ENCODE assay signal across 12 mouse cellular contexts in the genomic region with DNA sequence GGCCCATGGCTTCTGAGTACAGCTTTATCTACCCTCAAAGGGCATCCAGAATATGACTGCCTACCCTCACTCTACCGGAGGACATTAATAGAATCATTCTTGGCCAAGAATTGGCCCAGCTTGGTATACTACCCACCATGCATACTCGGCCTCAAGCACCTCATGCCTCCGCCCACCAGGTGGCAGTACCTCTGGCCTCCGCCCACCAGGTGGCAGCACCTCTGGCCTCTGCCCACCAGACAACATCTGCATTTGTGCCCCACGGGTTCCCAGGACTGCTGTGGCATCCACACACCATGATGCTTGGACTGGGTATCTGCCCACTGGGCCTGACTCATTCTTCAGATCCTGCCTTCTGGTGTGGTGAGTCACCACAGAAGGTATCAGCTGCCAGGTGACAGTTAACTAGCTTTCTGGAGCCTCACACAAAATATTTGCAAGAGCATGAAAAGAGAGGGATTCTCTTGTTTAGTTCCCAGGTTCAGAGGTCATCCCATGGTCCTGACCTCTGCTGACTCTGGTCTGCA.
DNase-seq lines count a peak whose midpoint lies in the region; ATAC-seq and TF ChIP-seq lines count a peak whose summit lies in the region.
"Had no signal": no experiment of that assay in that cellular context is flagged by ENCODE, and none has a peak within 500 bp of the region (broad histone marks: within the 10 kb centered on the region; RNA-seq: fewer than 3 reads in every experiment).

No protein-coding gene starts in this region.

- H3K4me2 ChIP-seq in forebrain, postnatal 0 days (ENCODE audit: low read depth), result no peak overlapping the region
- no peak overlapping the region for H3K4me2 ChIP-seq in forebrain, embryonic 16.5 days (ENCODE audit: low read length)
- no peak overlapping the region for H3K4me2 ChIP-seq in CH12.LX (ENCODE audit: insufficient read depth, low read depth, poor library complexity, severe bottlenecking)
- H3K4me2 ChIP-seq: forebrain, embryonic 15.5 days; heart, embryonic 13.5 days had no signal

- peak; percentile 5 for TF ChIP-seq RAD21 in CH12.LX (IDR thresholded peaks at IDR 0.05; ENCODE audit: low read depth, low read length)

- no peak for ATAC-seq in forebrain, postnatal 0 days
- ATAC-seq in forebrain, embryonic 16.5 days, result no peak
- ATAC-seq: forebrain, embryonic 15.5 days had no signal

- no peaks in the 10 kb centered on the region for H3K36me3 ChIP-seq in forebrain, postnatal 0 days (ENCODE audit: insufficient read depth)
- H3K36me3 ChIP-seq in forebrain, embryonic 16.5 days (ENCODE audit: control insufficient read depth, insufficient read depth), result no peaks in the 10 kb centered on the region
- no peaks in the 10 kb centered on the region for H3K36me3 ChIP-seq in CH12.LX (replicated peaks in 1 of 2; ENCODE audit: control insufficient read depth in 1 of 2, insufficient read depth in 1 of 2, low read length in 1 of 2)
- H3K36me3 ChIP-seq: forebrain, embryonic 15.5 days; G1E; heart, embryonic 13.5 days had no signal

- no peak overlapping the region for H3K9ac ChIP-seq in forebrain, postnatal 0 days
- H3K9ac ChIP-seq in forebrain, embryonic 16.5 days (replicated peaks; ENCODE audit: low read depth, low read length), result no peak overlapping the region
- H3K9ac ChIP-seq in CH12.LX (ENCODE audit: insufficient read depth, low read depth), result no peak overlapping the region
- H3K9ac ChIP-seq: forebrain, embryonic 15.5 days; heart, embryonic 13.5 days had no signal

- no peak for DNase-seq in forebrain, postnatal 0 days
- no peak for DNase-seq in lung, adult 2 months
- DNase-seq in lung, postnatal 14 days, result no peak
- no peak for DNase-seq in CH12.LX (ENCODE audit: extremely low read depth)
- peak; percentile 55 for DNase-seq in induced T-regulatory cell, adult 2 months (ENCODE audit: low read depth)
- no peak for DNase-seq in ovary, postnatal 10 days (ENCODE audit: low spot score)
- no peak for DNase-seq in heart, adult 18-20 months
- DNase-seq: kidney, postnatal 25 days had no signal

- no peaks in the 10 kb centered on the region for H3K79me2 ChIP-seq in CH12.LX (replicated peaks; ENCODE audit: control insufficient read depth, extremely low read depth, insufficient read depth, poor library complexity, severe bottlenecking)

- TF ChIP-seq CTCF in forebrain, postnatal 0 days (IDR thresholded peaks at IDR 0.05; ENCODE audit: low read depth), result peak; percentile 53
- TF ChIP-seq CTCF in lung, adult 2 months (IDR thresholded peaks at IDR 0.05; ENCODE audit: insufficient read depth, low read length), result 0 out of 2 replicates have a peak, but pooled peaks have one; percentile 21
- peak in 1 of 2 experiments; percentile 86; a peak in 2 of 4 replicates for TF ChIP-seq CTCF in CH12.LX (conservative IDR thresholded peaks at IDR 0.05 in 1 of 2, IDR thresholded peaks at IDR 0.05 in 1 of 2; ENCODE audit: low read depth in 2 of 2, low read length in 2 of 2)

- H3K4me1 ChIP-seq in forebrain, postnatal 0 days (ENCODE audit: insufficient read depth), result peaks cover 3% of the 10 kb centered on the region; the same call in 1 of the 2 replicates
- peaks cover 6% of the 10 kb centered on the region for H3K4me1 ChIP-seq in forebrain, embryonic 16.5 days (replicated peaks; ENCODE audit: control insufficient read depth, insufficient read depth, low read length)
- H3K4me1 ChIP-seq in lung, adult 2 months (ENCODE audit: control insufficient read depth, insufficient read depth, low read length), result no peaks in the 10 kb centered on the region
- peaks cover 4 to 7% of the 10 kb centered on the region in 2 experiments; a peak in 3 of 4 replicates for H3K4me1 ChIP-seq in CH12.LX (ENCODE audit: control insufficient read depth in 1 of 2, insufficient read depth in 2 of 2)
- H3K4me1 ChIP-seq: heart, embryonic 13.5 days had no signal

- no peak overlapping the region for H3K4me3 ChIP-seq in forebrain, postnatal 0 days (ENCODE audit: low read depth, low read length)
- no peak overlapping the region for H3K4me3 ChIP-seq in forebrain, embryonic 16.5 days (replicated peaks; ENCODE audit: low read length)
- no peak overlapping the region for H3K4me3 ChIP-seq in lung, adult 2 months (replicated peaks; ENCODE audit: extremely low read depth, low read depth, low read length)
- no peak overlapping the region for H3K4me3 ChIP-seq in CH12.LX (replicated peaks in 1 of 3; ENCODE audit: low read depth in 2 of 3, low read length in 2 of 3, poor library complexity in 1 of 3)
- H3K4me3 ChIP-seq: forebrain, embryonic 15.5 days; heart, embryonic 13.5 days had no signal

- in situ Hi-C loops in CH12.LX (cut with MboI; ENCODE audit: low pct_ligation_motif_present, low pct_unique_long_range_greater_than_20kb, low sequenced_read_pairs), result no loop called here

- TF ChIP-seq EP300 in CH12.LX (IDR thresholded peaks at IDR 0.05; ENCODE audit: low read length), result no peak

- TF ChIP-seq POLR2A in lung, adult 2 months (IDR thresholded peaks at IDR 0.05; ENCODE audit: borderline replicate concordance, extremely low read depth, low read depth, low read length), result no peak
- no peak for TF ChIP-seq POLR2A in CH12.LX (IDR thresholded peaks at IDR 0.05; ENCODE audit: low read depth, low read length)

- no peaks in the 10 kb centered on the region for H3K27me3 ChIP-seq in forebrain, postnatal 0 days (ENCODE audit: insufficient read depth, low read length)
- no peaks in the 10 kb centered on the region for H3K27me3 ChIP-seq in forebrain, embryonic 16.5 days (replicated peaks; ENCODE audit: control insufficient read depth, insufficient read depth, low read length)
- no peaks in the 10 kb centered on the region for H3K27me3 ChIP-seq in CH12.LX (replicated peaks)
- H3K27me3 ChIP-seq: forebrain, embryonic 15.5 days had no signal

- no peaks in the 10 kb centered on the region for H3K9me3 ChIP-seq in forebrain, postnatal 0 days (ENCODE audit: low read length)
- H3K9me3 ChIP-seq in forebrain, embryonic 16.5 days (ENCODE audit: control insufficient read depth, low read length), result no peaks in the 10 kb centered on the region; the same call in 1 of the 2 replicates
- H3K9me3 ChIP-seq in CH12.LX (replicated peaks; ENCODE audit: low read length), result peaks cover 24% of the 10 kb centered on the region
- H3K9me3 ChIP-seq: forebrain, embryonic 15.5 days had no signal

- no peak overlapping the region for H3K27ac ChIP-seq in forebrain, postnatal 0 days (ENCODE audit: low read depth, low read length)
- no peak overlapping the region for H3K27ac ChIP-seq in forebrain, embryonic 16.5 days (ENCODE audit: low read length)
- no peak overlapping the region for H3K27ac ChIP-seq in CH12.LX (ENCODE audit: insufficient read depth, low read depth)
- H3K27ac ChIP-seq: forebrain, embryonic 15.5 days; heart, embryonic 13.5 days had no signal

- dilution Hi-C loops in CH12.LX (cut with MboI; ENCODE audit: extremely low pct_ligation_motif_present, extremely low pct_unique_long_range_greater_than_20kb, low sequenced_read_pairs), result no loop called here

- WGBS in forebrain, postnatal 0 days, result 97% methylated on average over 5 of the region's 5 CpGs
- WGBS in forebrain, embryonic 16.5 days, result 90% methylated on average over 5 of the region's 5 CpGs
- WGBS in lung, adult 2 months, result 93% methylated on average over 5 of the region's 5 CpGs

TF ChIP-seq in CH12.LX, 34 proteins besides CTCF, POLR2A, EP300 and RAD21:
- TF ChIP-seq SMC3 (IDR thresholded peaks at IDR 0.05; ENCODE audit: low read depth, low read length) (peak; percentile 59), MAZ (IDR thresholded peaks at IDR 0.05; ENCODE audit: low read depth, low read length) (no peak)
